Mouse (Mus musculus): Measurements from ENCODE around the gene Tnr. TPM values are rescaled to one million over a fixed set of nuclear protein-coding genes. Genes with fewer than 3 reads are reported as not detected.

Gene Tnr
- total and polyA plus RNA-seq, 3 experiments: 0.01 TPM; not detected in 2

GRCm38 (mm10) chr1:159678221-159678935, 154.8 kb downstream of the Tnr start:
- Histone ChIP-seq H3K79me2 (ENCODE audit: control insufficient read depth, insufficient read depth, low read length, poor library complexity) (no peaks in the 10 kb centered on the region), H3K9ac (ENCODE audit: control insufficient read depth, low read depth, low read length, poor library complexity, severe bottlenecking) (no peak overlapping the region), H3K9me3 (replicated peaks; ENCODE audit: insufficient read depth, low read length) (no peaks in the 10 kb centered on the region), H3K36me3 (ENCODE audit: control insufficient read depth in 1 of 2, insufficient read depth in 2 of 2, low read length in 2 of 2) (no peaks in the 10 kb centered on the region), H3K27me3 (ENCODE audit: control insufficient read depth in 1 of 2, insufficient read depth in 2 of 2, low read length in 2 of 2) (no peaks in the 10 kb centered on the region), H3K4me1 (ENCODE audit: control insufficient read depth in 1 of 2, insufficient read depth in 2 of 2, low read length in 2 of 2) (no peaks in the 10 kb centered on the region), H3K4me3 (ENCODE audit: control insufficient read depth in 1 of 2, insufficient read depth in 1 of 2, low read depth in 2 of 2, low read length in 2 of 2) (no peak overlapping the region), H3K27ac (ENCODE audit: control insufficient read depth, low read depth, low read length) (no peak overlapping the region)
- TF ChIP-seq MAX (IDR thresholded peaks at IDR 0.05; ENCODE audit: low read length) (no peak), HCFC1 (IDR thresholded peaks at IDR 0.05; ENCODE audit: low read depth, low read length) (no peak), EP300 (IDR thresholded peaks at IDR 0.05; ENCODE audit: low read depth in 1 of 2, low read length in 2 of 2) (no peak), TAL1 (IDR thresholded peaks at IDR 0.05; ENCODE audit: low read length) (no peak), NRF1 (IDR thresholded peaks at IDR 0.05; ENCODE audit: insufficient read depth, low read depth, low read length, poor library complexity, severe bottlenecking) (no peak), ZC3H11A (IDR thresholded peaks at IDR 0.05; ENCODE audit: low read depth, low read length) (no peak), MAFK (IDR thresholded peaks at IDR 0.05; ENCODE audit: borderline replicate concordance, low read depth, low read length) (no peak), ELF1 (IDR thresholded peaks at IDR 0.05; ENCODE audit: low read depth, low read length) (no peak), CHD1 (IDR thresholded peaks at IDR 0.05; ENCODE audit: low read depth, low read length) (no peak), BHLHE40 (IDR thresholded peaks at IDR 0.05; ENCODE audit: borderline replicate concordance, low read depth, low read length) (no peak), KAT2A (conservative IDR thresholded peaks at IDR 0.05; ENCODE audit: low read depth, low read length) (no peak), MAZ (IDR thresholded peaks at IDR 0.05; ENCODE audit: low read depth, low read length) (no peak)
- DNase-seq (ENCODE audit: low read depth, low spot score): no peak

- Histone ChIP-seq H3K9me3 (replicated peaks; ENCODE audit: insufficient read depth, low read length) (no peaks in the 10 kb centered on the region), H3K36me3 (ENCODE audit: control insufficient read depth in 1 of 2, insufficient read depth in 2 of 2, low read length in 2 of 2) (no peaks in the 10 kb centered on the region), H3K4me3 (ENCODE audit: control insufficient read depth in 1 of 2, insufficient read depth in 1 of 2, low read depth in 2 of 2, low read length in 2 of 2) (no peak overlapping the region), H3K27me3 (ENCODE audit: control insufficient read depth in 1 of 2, insufficient read depth in 2 of 2, low read length in 2 of 2) (no peaks in the 10 kb centered on the region), H3K79me2 (ENCODE audit: control insufficient read depth, insufficient read depth, low read length, poor library complexity) (no peaks in the 10 kb centered on the region), H3K4me1 (ENCODE audit: control insufficient read depth in 1 of 2, insufficient read depth in 2 of 2, low read length in 2 of 2) (no peaks in the 10 kb centered on the region), H3K27ac (ENCODE audit: control insufficient read depth, low read depth, low read length) (no peak overlapping the region), H3K9ac (ENCODE audit: control insufficient read depth, low read depth, low read length, poor library complexity, severe bottlenecking) (no peak overlapping the region)
- DNase-seq (ENCODE audit: low read depth, low spot score): no peak
- TF ChIP-seq USF1 (IDR thresholded peaks at IDR 0.05; ENCODE audit: low read depth, low read length): no peak
- TF ChIP-seq NELFE (IDR thresholded peaks at IDR 0.05; ENCODE audit: low read depth, low read length): no peak
- TF ChIP-seq CHD2 (IDR thresholded peaks at IDR 0.05; ENCODE audit: low read length): no peak
- TF ChIP-seq ETS1 (IDR thresholded peaks at IDR 0.05; ENCODE audit: low read depth, low read length): no peak
- no peak for TF ChIP-seq KAT2A (conservative IDR thresholded peaks at IDR 0.05; ENCODE audit: low read depth, low read length)
- TF ChIP-seq UBTF (IDR thresholded peaks at IDR 0.05; ENCODE audit: borderline replicate concordance, insufficient read depth, low read depth, low read length): no peak
- no peak for TF ChIP-seq USF2 (IDR thresholded peaks at IDR 0.05; ENCODE audit: borderline replicate concordance in 1 of 2, insufficient read depth in 1 of 2, low read depth in 1 of 2, low read length in 2 of 2)
- no peak for TF ChIP-seq CTCF (IDR thresholded peaks at IDR 0.05 in 2 of 3, conservative IDR thresholded peaks at IDR 0.05 in 1 of 3; ENCODE audit: control insufficient read depth in 1 of 3, insufficient read depth in 1 of 3, low read depth in 2 of 3, low read length in 3 of 3, poor library complexity in 1 of 3, severe bottlenecking in 1 of 3)
- no peak for TF ChIP-seq MXI1 (IDR thresholded peaks at IDR 0.05; ENCODE audit: low read depth, low read length)
- no peak for TF ChIP-seq POLR2AphosphoS2 (IDR thresholded peaks at IDR 0.05; ENCODE audit: low read length)
- no peak for TF ChIP-seq TBP (IDR thresholded peaks at IDR 0.05; ENCODE audit: low read depth, low read length)
- TF ChIP-seq RAD21 (IDR thresholded peaks at IDR 0.05; ENCODE audit: low read depth, low read length): no peak
- no peak for TF ChIP-seq SMC3 (IDR thresholded peaks at IDR 0.05; ENCODE audit: low read depth, low read length)
- no peak for TF ChIP-seq ZNF384 (IDR thresholded peaks at IDR 0.05; ENCODE audit: low read depth, low read length)
- TF ChIP-seq POLR2AphosphoS5 (IDR thresholded peaks at IDR 0.05; ENCODE audit: borderline replicate concordance, low read depth, low read length): no peak
- TF ChIP-seq HCFC1 (IDR thresholded peaks at IDR 0.05; ENCODE audit: low read depth, low read length): no peak
- TF ChIP-seq MYC (IDR thresholded peaks at IDR 0.05; ENCODE audit: low read depth, low read length): no peak
- no peak for TF ChIP-seq MAZ (IDR thresholded peaks at IDR 0.05; ENCODE audit: low read depth, low read length)
Measured at GRCm38 (mm10) chr1:159681252-159681651, 157.7 kb downstream of the Tnr start.
